Mouse (Mus musculus) forebrain, embryonic 10.5 days (tissue): ENCODE measurements around the gene Dmtf1. TPM values are rescaled to one million over a fixed set of nuclear protein-coding genes. Genes with fewer than 3 reads are reported as not detected.

Source experiments
- DNase-seq: peaks from one replicate; pipeline ENCODE4 v3.0.0-alpha.2; 2017; ENCODE audit warnings: low spot score; ENCODE audit errors: extremely low spot score
- H3K27ac ChIP-seq: fragments of 300-500 bp; sonication (generic); 2 replicates; pipeline ENCODE4 v1.5.1; 2016; ENCODE audit warnings: mild to moderate bottlenecking
- H3K27me3 ChIP-seq: fragments of 300-500 bp; sonication (generic); 2 replicates; pipeline ENCODE4 v1.6.1; 2016; ENCODE audit warnings: mild to moderate bottlenecking; ENCODE audit not compliant: poor library complexity, severe bottlenecking
- H3K36me3 ChIP-seq: fragments of 300-500 bp; sonication (generic); replicated peaks from 2 replicates; pipeline ENCODE4 v1.6.1; 2016; ENCODE audit warnings: mild to moderate bottlenecking, moderate library complexity
- H3K4me1 ChIP-seq: fragments of 300-500 bp; sonication (generic); 2 replicates; pipeline ENCODE4 v1.6.1; 2016
- H3K4me3 ChIP-seq: fragments of 300-500 bp; sonication (generic); 2 replicates; pipeline ENCODE4 v1.5.1; 2016; ENCODE audit warnings: mild to moderate bottlenecking, moderate library complexity
- H3K9me3 ChIP-seq: fragments of 300-500 bp; sonication (generic); 2 replicates; pipeline ENCODE4 v1.6.1; 2016; ENCODE audit warnings: mild to moderate bottlenecking, moderate library complexity
- WGBS: fragments of 180-500 bp; shearing (Covaris S2); methylation state at CpG from one replicate; pipeline ENCODE4 v1.1.7; 2016; 5-methylcytosine and 5-hydroxymethylcytosine counted together
- polyA plus RNA-seq: library from polyadenylated mRNA; unstranded; fragments of >200 nt; fragmentation: Nextera tagmentation; extraction: Ambion mirVana; gene quantifications from 2 replicates; pipeline ENCODE4 v1.2.1, GENCODE M21; 2016

The Dmtf1 gene
- polyA plus RNA-seq, 1 experiment from 2014 or later, result 57.7 TPM

- peak overlapping the region; percentile 90 for H3K27ac ChIP-seq
- H3K36me3 ChIP-seq, result no peaks in the 10 kb centered on the region
- peaks cover 13% of the 10 kb centered on the region for H3K27me3 ChIP-seq
- peaks cover 20% of the 10 kb centered on the region for H3K4me1 ChIP-seq
- peaks cover 5% of the 10 kb centered on the region for H3K9me3 ChIP-seq
- peak; percentile 64 for DNase-seq
- peak overlapping the region; percentile 86 for H3K4me3 ChIP-seq
- WGBS, result under 1% methylated on average over 65 of the region's 83 CpGs
Measured at GRCm38 (mm10) chr5:9100849-9101801, 60.5 kb downstream of the Dmtf1 start.

- H3K4me1 ChIP-seq, result peaks cover 20% of the 10 kb centered on the region
- DNase-seq, result peak; percentile 91
- peaks cover 7% of the 10 kb centered on the region for H3K9me3 ChIP-seq
- no peaks in the 10 kb centered on the region for H3K36me3 ChIP-seq
- peak within 1 kb of the TSS; percentile 86 for H3K4me3 ChIP-seq
- peak within 1 kb of the TSS; percentile 90 for H3K27ac ChIP-seq
- peaks cover 13% of the 10 kb centered on the region for H3K27me3 ChIP-seq
- under 1% methylated on average over 57 of the region's 59 CpGs for WGBS
Measured at GRCm38 (mm10) chr5:9100207-9100848, 61.2 kb downstream of the Dmtf1 start, which contains the start of gene Tmem243. Tmem243 (plus strand) TSS chr5:9100668.

- H3K27ac ChIP-seq, result no peak overlapping the region
- H3K36me3 ChIP-seq, result no peaks in the 10 kb centered on the region
- no peak overlapping the region for H3K4me3 ChIP-seq
- H3K9me3 ChIP-seq, result peaks cover 7% of the 10 kb centered on the region
- H3K27me3 ChIP-seq, result no peaks in the 10 kb centered on the region
- H3K4me1 ChIP-seq, result no peaks in the 10 kb centered on the region
- no peak for DNase-seq
- 91% methylated on average over 4 of the region's 4 CpGs for WGBS
Measured at GRCm38 (mm10) chr5:9093490-9093889, 68.1 kb downstream of the Dmtf1 start.

- no peak for DNase-seq
- 93% methylated on average over 1 of the region's 1 CpGs for WGBS
- Histone ChIP-seq H3K4me1 (no peaks in the 10 kb centered on the region), H3K27me3 (no peaks in the 10 kb centered on the region), H3K36me3 (no peaks in the 10 kb centered on the region), H3K4me3 (no peak overlapping the region), H3K9me3 (peaks cover 7% of the 10 kb centered on the region), H3K27ac (no peak overlapping the region)
Measured at GRCm38 (mm10) chr5:9092716-9093115, 68.9 kb downstream of the Dmtf1 start.

- no peaks in the 10 kb centered on the region for H3K9me3 ChIP-seq
- WGBS, result 84% methylated on average over 6 of the region's 6 CpGs
- no peak overlapping the region for H3K27ac ChIP-seq
- H3K4me3 ChIP-seq, result no peak overlapping the region
- no peaks in the 10 kb centered on the region for H3K27me3 ChIP-seq
- DNase-seq, result no peak
- H3K4me1 ChIP-seq, result peaks cover 3% of the 10 kb centered on the region
- H3K36me3 ChIP-seq, result no peaks in the 10 kb centered on the region
Measured at GRCm38 (mm10) chr5:9090493-9091106, 71.0 kb downstream of the Dmtf1 start.

GRCm38 (mm10) chr5:9086924-9087719 lies 74.5 kb downstream of the Dmtf1 start:
- Histone ChIP-seq H3K36me3 (no peaks in the 10 kb centered on the region), H3K27ac (no peak overlapping the region), H3K4me3 (no peak overlapping the region), H3K9me3 (no peaks in the 10 kb centered on the region), H3K27me3 (no peaks in the 10 kb centered on the region), H3K4me1 (peaks cover 17% of the 10 kb centered on the region)
- DNase-seq, result no peak
- WGBS, result 83% methylated on average over 3 of the region's 3 CpGs

- Histone ChIP-seq H3K27me3 (no peaks in the 10 kb centered on the region), H3K27ac (no peak overlapping the region), H3K4me3 (no peak overlapping the region), H3K9me3 (no peaks in the 10 kb centered on the region; the same call in 1 of the 2 replicates), H3K36me3 (no peaks in the 10 kb centered on the region), H3K4me1 (peaks cover 8% of the 10 kb centered on the region)
- no peak for DNase-seq
Measured at GRCm38 (mm10) chr5:9079773-9080501, 81.6 kb downstream of the Dmtf1 start.

- Histone ChIP-seq H3K27me3 (no peaks in the 10 kb centered on the region), H3K27ac (no peak overlapping the region), H3K4me1 (peaks cover 12% of the 10 kb centered on the region), H3K9me3 (no peaks in the 10 kb centered on the region), H3K36me3 (no peaks in the 10 kb centered on the region), H3K4me3 (no peak overlapping the region)
- WGBS, result 60% methylated on average over 5 of the region's 5 CpGs
- DNase-seq, result no peak
Measured at GRCm38 (mm10) chr5:9073177-9073854, 88.3 kb downstream of the Dmtf1 start.

GRCm38 (mm10) chr5:9071360-9071759 lies 90.2 kb downstream of the Dmtf1 start:
- no peak for DNase-seq
- Histone ChIP-seq H3K27ac (no peak overlapping the region), H3K4me1 (peaks cover 12% of the 10 kb centered on the region), H3K9me3 (no peaks in the 10 kb centered on the region), H3K36me3 (no peaks in the 10 kb centered on the region), H3K27me3 (no peaks in the 10 kb centered on the region), H3K4me3 (no peak overlapping the region)
- WGBS, result 88% methylated on average over 3 of the region's 3 CpGs

- H3K27ac ChIP-seq, result no peak overlapping the region
- H3K27me3 ChIP-seq, result no peaks in the 10 kb centered on the region
- H3K9me3 ChIP-seq, result no peaks in the 10 kb centered on the region
- H3K4me1 ChIP-seq, result peaks cover 12% of the 10 kb centered on the region
- no peaks in the 10 kb centered on the region for H3K36me3 ChIP-seq
- WGBS, result 89% methylated on average over 6 of the region's 6 CpGs
- H3K4me3 ChIP-seq, result no peak overlapping the region
- no peak for DNase-seq
Measured at GRCm38 (mm10) chr5:9069599-9070209, 91.9 kb downstream of the Dmtf1 start.

- H3K27ac ChIP-seq, result no peak overlapping the region
- H3K27me3 ChIP-seq, result no peaks in the 10 kb centered on the region
- 81% methylated on average over 2 of the region's 2 CpGs for WGBS
- H3K4me3 ChIP-seq, result no peak overlapping the region
- H3K9me3 ChIP-seq, result no peaks in the 10 kb centered on the region
- DNase-seq, result no peak
- no peaks in the 10 kb centered on the region for H3K36me3 ChIP-seq
- peaks cover 12% of the 10 kb centered on the region for H3K4me1 ChIP-seq
Measured at GRCm38 (mm10) chr5:9068886-9069285, 92.7 kb downstream of the Dmtf1 start.
